Mouse (Mus musculus): ENCODE results near the gene Krt39. TPM values are rescaled to one million over a fixed set of nuclear protein-coding genes. Genes with fewer than 3 reads are reported as not detected.

The Krt39 gene
- polyA plus RNA-seq, 1 experiment from 2014 or later, result not detected

DNA sequence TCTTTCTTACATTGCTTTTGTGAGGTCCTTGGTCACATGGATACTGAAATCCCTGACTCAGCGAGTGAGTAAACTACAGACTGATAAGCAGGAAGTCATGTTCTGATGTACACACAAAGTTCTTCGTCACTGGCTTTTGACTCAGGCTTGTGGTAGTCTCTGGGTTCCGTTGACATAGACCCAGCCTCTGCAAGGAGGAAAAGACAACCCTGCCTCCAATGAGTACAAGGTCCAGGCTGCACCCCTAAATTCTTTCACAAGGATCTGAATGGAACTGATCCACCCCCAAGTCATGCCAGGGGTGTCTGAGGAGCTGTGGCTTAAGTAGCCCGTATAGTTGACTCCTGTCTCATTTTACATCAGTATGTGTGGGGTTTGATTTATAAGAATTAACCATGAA, 24.7 kb downstream of the Krt39 start:
- Histone ChIP-seq H3K27me3 (no peaks in the 10 kb centered on the region), H3K9ac (no peak overlapping the region), H3K27ac (no peak overlapping the region), H3K4me1 (no peaks in the 10 kb centered on the region), H3K36me3 (no peaks in the 10 kb centered on the region), H3K4me2 (replicated peaks) (no peak overlapping the region), H3K9me3 (no peaks in the 10 kb centered on the region), H3K4me3 (no peak overlapping the region)
- 90% methylated on average over 4 of the region's 4 CpGs for WGBS
- no peak for ATAC-seq (ENCODE audit: low FRiP score, low read depth)

DNA sequence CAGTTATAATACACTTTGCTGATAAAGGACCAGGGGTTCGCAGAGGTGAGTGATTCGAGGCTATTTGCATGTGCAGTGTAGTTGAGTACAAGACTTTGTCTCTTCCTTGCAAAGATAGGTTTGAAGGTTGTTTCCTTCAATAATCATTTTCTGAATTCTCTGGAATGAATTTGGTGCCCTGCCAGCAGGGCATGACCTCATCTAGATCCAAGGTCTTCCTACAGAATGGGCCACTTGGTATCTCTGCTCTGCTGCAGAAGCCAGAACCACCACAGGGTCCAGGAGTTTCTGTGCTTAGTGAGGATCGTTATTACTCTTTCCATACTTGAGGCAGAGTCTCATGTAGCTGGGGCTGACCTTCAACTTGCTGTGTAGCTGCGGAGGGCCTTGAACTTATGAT, 26.4 kb downstream of the Krt39 start:
- 86% methylated on average over 4 of the region's 4 CpGs for WGBS
- Histone ChIP-seq H3K4me3 (no peak overlapping the region), H3K36me3 (no peaks in the 10 kb centered on the region), H3K9me3 (no peaks in the 10 kb centered on the region), H3K27ac (no peak overlapping the region), H3K27me3 (no peaks in the 10 kb centered on the region), H3K9ac (no peak overlapping the region), H3K4me1 (no peaks in the 10 kb centered on the region), H3K4me2 (replicated peaks) (no peak overlapping the region)
- ATAC-seq (ENCODE audit: low FRiP score, low read depth), result no peak

DNA sequence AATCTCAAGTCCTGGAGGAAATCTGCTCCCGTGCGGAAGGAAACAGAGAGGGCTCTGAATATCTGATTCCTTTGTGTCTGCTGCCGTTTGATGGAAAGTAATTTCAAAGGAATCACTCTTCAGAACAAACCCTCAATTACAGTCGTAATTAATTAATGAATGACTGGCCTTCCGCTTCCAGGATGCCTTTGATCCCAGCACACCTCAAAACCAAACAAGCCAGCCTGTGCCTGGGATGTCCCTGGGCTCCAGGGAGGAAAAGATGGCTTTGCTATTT, 27.6 kb downstream of the Krt39 start:
- H3K36me3 ChIP-seq, result no peaks in the 10 kb centered on the region
- H3K9ac ChIP-seq, result no peak overlapping the region
- no peak overlapping the region for H3K4me2 ChIP-seq (replicated peaks)
- H3K4me3 ChIP-seq, result no peak overlapping the region
- H3K9me3 ChIP-seq, result no peaks in the 10 kb centered on the region
- no peaks in the 10 kb centered on the region for H3K4me1 ChIP-seq
- ATAC-seq (ENCODE audit: low FRiP score, low read depth), result no peak
- H3K27ac ChIP-seq, result no peak overlapping the region
- WGBS, result 22% methylated on average over 5 of the region's 5 CpGs
- H3K27me3 ChIP-seq, result no peaks in the 10 kb centered on the region

DNA sequence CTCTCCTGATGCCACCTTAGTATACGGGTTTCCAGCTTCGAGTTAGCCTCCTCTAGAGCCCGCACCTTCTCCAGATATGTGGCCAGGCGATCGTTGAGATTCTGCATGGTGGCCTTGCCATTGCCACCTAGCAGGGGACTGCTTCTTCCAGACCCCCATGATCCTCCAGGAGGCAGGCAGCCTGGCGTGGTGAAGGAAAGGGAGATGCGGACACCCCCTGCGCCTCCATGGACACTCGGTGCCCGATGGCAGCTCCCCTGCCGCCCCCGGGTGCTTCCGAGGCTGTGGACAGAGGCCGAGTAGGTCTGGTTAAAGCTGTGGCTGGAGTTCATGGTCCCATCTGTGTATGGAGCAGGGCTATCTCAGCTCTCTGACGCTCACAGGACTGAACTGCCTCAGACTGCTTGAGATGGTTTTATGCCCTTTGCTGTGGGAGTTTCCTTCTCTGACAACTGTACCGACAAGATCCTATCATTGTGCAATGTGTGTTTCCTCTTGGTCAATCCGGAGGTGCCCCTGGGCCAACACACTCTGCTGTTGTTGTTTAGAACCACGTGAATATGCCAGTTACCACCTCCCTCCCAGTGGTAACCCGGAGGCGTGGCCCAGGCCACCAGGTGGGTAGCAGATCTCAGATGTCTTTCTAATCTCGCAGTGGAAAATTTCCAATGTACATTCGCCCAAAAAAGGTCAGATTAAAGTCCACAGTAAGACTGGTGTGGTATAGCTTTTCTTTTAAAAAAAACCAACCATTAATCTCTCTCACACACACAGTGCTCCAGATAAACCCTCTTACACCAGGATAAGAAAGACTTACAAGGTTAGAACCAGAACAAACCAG, 28.2 kb downstream of the Krt39 start, which contains the start of gene Krt23:
Krt23 (minus strand) TSS at position 405 of the 841 bp plus-strand sequence.
- Histone ChIP-seq H3K27me3 (no peaks in the 10 kb centered on the region), H3K9ac (no peak within 1 kb of the TSS), H3K9me3 (no peaks in the 10 kb centered on the region), H3K4me1 (no peaks in the 10 kb centered on the region), H3K4me2 (replicated peaks) (no peak within 1 kb of the TSS), H3K36me3 (no peaks in the 10 kb centered on the region), H3K4me3 (no peak within 1 kb of the TSS), H3K27ac (no peak within 1 kb of the TSS)
- 79% methylated on average over 22 of the region's 22 CpGs for WGBS
- ATAC-seq (ENCODE audit: low FRiP score, low read depth), result no peak

DNA sequence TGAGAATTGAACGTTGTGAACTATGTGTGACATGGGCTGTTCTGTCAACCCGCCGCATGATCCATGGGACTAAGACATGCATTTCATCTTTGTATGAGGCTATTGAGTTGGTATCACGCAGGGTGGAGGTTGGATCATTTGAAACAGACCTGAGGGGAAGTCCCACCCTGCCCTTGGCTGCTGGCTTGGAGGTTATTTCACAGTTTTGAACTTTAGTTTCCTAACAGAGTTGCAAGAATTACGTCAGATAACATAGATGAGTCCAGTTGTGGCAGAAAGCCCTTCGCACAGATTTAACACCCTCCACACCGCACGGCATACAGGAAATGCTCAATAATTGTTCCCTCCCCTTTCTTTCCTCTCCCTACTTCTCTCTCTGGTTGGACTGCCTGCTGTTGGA, 30.1 kb downstream of the Krt39 start:
- no peak overlapping the region for H3K27ac ChIP-seq
- H3K9ac ChIP-seq, result no peak overlapping the region
- no peak for ATAC-seq (ENCODE audit: low FRiP score, low read depth)
- no peaks in the 10 kb centered on the region for H3K4me1 ChIP-seq
- H3K4me3 ChIP-seq, result no peak overlapping the region
- no peaks in the 10 kb centered on the region for H3K36me3 ChIP-seq
- no peaks in the 10 kb centered on the region for H3K9me3 ChIP-seq
- 76% methylated on average over 8 of the region's 8 CpGs for WGBS
- no peaks in the 10 kb centered on the region for H3K27me3 ChIP-seq
- no peak overlapping the region for H3K4me2 ChIP-seq (replicated peaks)

DNA sequence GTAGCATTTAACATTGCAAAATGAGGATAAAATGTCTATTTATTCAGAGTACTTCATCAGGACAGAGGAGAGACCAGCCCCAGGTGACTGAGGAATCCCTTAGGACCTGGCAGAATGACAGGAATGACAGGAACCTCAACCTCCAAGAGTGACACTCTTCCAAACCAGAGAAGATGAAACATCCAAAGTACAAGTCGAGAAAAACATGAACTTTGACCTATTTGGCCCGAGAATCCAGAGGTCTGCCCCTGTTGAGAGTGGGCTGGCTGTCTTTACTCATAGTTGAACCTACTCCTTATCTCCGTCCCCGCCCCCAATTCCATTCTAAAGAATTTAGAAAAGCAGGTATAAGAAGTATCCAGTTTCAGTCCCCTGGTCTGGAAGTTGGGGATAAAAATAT, 30.5 kb downstream of the Krt39 start:
- H3K27ac ChIP-seq, result no peak overlapping the region
- no peaks in the 10 kb centered on the region for H3K9me3 ChIP-seq
- no peaks in the 10 kb centered on the region for H3K27me3 ChIP-seq
- WGBS, result 67% methylated on average over 4 of the region's 4 CpGs
- H3K9ac ChIP-seq, result no peak overlapping the region
- H3K36me3 ChIP-seq, result no peaks in the 10 kb centered on the region
- no peak overlapping the region for H3K4me2 ChIP-seq (replicated peaks)
- no peak overlapping the region for H3K4me3 ChIP-seq
- no peak for ATAC-seq (ENCODE audit: low FRiP score, low read depth)
- H3K4me1 ChIP-seq, result no peaks in the 10 kb centered on the region

DNA sequence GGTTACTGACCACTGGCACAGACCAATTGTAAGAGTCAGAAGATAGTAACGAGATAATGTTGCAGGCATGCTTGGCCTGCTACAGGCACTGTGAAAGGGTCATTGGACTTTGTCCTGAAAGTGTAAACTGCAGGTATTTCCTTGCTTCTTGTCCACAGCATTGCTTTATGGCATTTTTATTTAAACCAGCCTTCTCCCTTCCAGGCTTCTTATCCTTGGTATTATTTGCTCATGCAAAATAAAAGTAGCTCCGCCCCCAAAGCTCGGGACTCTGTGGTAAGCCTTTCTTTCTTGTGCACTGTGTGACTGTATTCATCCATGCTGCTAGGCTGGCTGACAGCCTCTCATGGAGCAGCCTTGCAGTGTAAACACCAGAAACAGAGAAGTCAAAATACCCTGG, 31.9 kb downstream of the Krt39 start:
- Histone ChIP-seq H3K27me3 (no peaks in the 10 kb centered on the region), H3K36me3 (no peaks in the 10 kb centered on the region), H3K9ac (no peak overlapping the region), H3K9me3 (no peaks in the 10 kb centered on the region), H3K4me3 (no peak overlapping the region), H3K27ac (peak overlapping the region; percentile 22; the same call in 1 of the 2 replicates), H3K4me1 (no peaks in the 10 kb centered on the region), H3K4me2 (replicated peaks) (no peak overlapping the region)
- no peak for ATAC-seq (ENCODE audit: low FRiP score, low read depth)
- 53% methylated on average over 3 of the region's 3 CpGs for WGBS

DNA sequence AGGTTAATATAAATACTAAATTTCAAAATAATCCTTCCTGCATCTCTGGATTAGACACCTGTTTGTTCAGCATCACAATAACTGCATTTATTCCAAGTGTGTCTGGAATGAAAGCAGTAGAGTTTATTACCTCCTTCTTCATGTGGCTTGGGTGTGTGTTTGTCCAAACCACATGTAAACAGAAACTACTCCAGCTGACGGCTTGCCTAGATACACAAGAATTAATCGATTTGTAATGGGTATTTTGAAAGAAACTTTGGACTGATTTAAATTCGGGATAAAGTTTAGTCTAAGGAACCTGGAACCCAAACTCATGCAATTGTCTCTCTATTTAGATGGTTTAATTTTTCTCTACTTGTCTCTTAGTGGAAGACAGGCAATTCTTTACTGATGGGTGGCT, 46.2 kb downstream of the Krt39 start:
- H3K27ac ChIP-seq, result no peak overlapping the region
- ATAC-seq (ENCODE audit: low FRiP score, low read depth), result no peak
- no peak overlapping the region for H3K9ac ChIP-seq
- no peak overlapping the region for H3K4me2 ChIP-seq (replicated peaks)
- WGBS, result 77% methylated on average over 3 of the region's 3 CpGs
- H3K4me1 ChIP-seq, result no peaks in the 10 kb centered on the region
- no peaks in the 10 kb centered on the region for H3K27me3 ChIP-seq
- H3K4me3 ChIP-seq, result no peak overlapping the region
- no peaks in the 10 kb centered on the region for H3K36me3 ChIP-seq
- no peaks in the 10 kb centered on the region for H3K9me3 ChIP-seq

DNA sequence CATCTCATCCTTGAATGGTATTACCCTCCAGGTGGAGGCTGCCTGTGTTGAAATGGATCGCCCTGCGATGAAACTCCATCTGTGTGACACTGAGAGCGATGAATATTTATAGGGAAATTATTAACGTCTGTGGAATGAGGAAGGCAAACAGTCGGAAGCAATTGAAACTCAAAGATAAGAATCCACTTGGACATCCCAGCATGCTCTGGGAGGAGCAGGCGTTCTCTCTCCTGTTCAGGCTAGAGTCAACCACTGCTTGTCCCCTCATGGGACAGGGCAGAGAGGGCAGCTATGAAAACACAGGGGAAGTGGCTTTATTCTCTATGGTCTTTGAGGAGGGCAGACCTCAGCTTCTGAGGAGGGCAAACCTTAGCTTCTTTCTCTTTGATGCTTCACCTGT, 47.7 kb downstream of the Krt39 start:
- 88% methylated on average over 6 of the region's 6 CpGs for WGBS
- ATAC-seq (ENCODE audit: low FRiP score, low read depth), result no peak
- no peak overlapping the region for H3K27ac ChIP-seq
- no peaks in the 10 kb centered on the region for H3K27me3 ChIP-seq
- no peak overlapping the region for H3K9ac ChIP-seq
- H3K36me3 ChIP-seq, result no peaks in the 10 kb centered on the region
- H3K4me3 ChIP-seq, result no peak overlapping the region
- no peak overlapping the region for H3K4me2 ChIP-seq (replicated peaks)
- no peaks in the 10 kb centered on the region for H3K9me3 ChIP-seq
- H3K4me1 ChIP-seq, result no peaks in the 10 kb centered on the region

DNA sequence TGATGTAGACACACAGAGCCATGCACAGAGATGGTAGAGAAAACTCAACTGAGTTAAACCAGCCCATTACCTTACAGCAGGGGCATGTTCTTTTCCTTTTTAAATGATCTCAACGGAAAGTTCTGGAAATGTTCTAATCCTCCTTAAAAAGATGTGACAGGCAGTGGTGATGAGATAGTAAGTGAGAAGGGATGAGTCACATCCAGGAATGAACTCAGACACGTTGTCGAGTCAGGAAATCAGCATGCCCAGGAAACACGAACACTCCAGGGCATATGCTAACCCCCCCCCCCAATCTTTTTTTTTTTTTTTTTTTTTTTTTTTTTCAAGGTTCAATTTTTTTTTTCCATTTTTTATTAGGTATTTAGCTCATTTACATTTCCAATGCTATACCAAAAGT, 48.7 kb downstream of the Krt39 start:
- H3K4me3 ChIP-seq, result no peak overlapping the region
- 84% methylated on average over 4 of the region's 4 CpGs for WGBS
- no peak for ATAC-seq (ENCODE audit: low FRiP score, low read depth)

DNA sequence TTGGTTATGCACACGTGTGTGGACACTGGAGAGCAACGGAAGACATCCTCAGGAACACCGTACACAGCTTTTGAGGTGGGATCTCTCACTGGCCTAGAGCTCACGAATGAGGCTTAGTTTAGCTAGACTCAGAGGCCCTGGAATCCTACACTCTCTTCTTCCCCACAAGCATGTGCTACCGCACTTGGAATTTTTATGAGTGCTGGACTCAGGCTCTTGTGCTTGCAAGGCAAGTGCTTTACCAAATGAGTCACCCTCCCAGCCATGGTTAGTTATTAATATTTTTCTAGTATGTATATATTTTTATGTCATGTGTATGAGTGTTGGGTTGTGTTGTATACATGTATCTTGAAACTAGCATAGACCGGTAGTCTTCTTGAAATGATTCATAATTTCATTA, 49.2 kb downstream of the Krt39 start:
- Histone ChIP-seq H3K9ac (no peak overlapping the region), H3K4me3 (no peak overlapping the region), H3K4me2 (replicated peaks) (no peak overlapping the region), H3K4me1 (no peaks in the 10 kb centered on the region), H3K27me3 (no peaks in the 10 kb centered on the region), H3K27ac (no peak overlapping the region), H3K36me3 (no peaks in the 10 kb centered on the region), H3K9me3 (no peaks in the 10 kb centered on the region)
- WGBS, result 83% methylated on average over 6 of the region's 6 CpGs
- ATAC-seq (ENCODE audit: low FRiP score, low read depth), result no peak

More for the DNA sequence above, 48.7 kb downstream of the Krt39 start:
- Histone ChIP-seq H3K36me3 (no peaks in the 10 kb centered on the region), H3K27ac (no peak overlapping the region), H3K4me2 (replicated peaks) (no peak overlapping the region), H3K9ac (no peak overlapping the region), H3K27me3 (no peaks in the 10 kb centered on the region), H3K9me3 (no peaks in the 10 kb centered on the region), H3K4me1 (no peaks in the 10 kb centered on the region)

DNA sequence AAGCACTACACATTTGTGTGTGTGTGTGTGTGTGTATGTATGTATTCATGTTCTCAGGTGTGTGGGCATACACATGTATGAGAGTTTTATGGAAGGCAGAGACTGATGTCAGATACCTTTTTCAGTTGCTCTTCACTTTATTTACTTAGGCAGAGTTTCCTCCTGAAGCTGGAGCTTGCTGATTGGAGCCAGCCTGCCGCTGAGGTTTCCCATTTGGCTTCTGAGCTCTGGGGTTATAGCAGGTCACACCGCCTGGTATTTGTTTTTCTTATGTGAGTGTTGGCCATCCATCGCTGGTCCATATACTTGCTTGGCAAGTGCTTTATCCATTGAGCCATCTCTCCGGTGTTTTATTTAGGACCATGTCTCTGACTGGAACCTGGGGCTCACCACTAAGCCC, 51.9 kb downstream of the Krt39 start:
- 0 out of 2 replicates have a peak, but pooled peaks cover 5% of the 10 kb centered on the region for H3K4me1 ChIP-seq
- no peak overlapping the region for H3K27ac ChIP-seq
- 85% methylated on average over 4 of the region's 4 CpGs for WGBS
- H3K9me3 ChIP-seq, result no peaks in the 10 kb centered on the region
- H3K4me2 ChIP-seq (replicated peaks), result no peak overlapping the region
- no peak for ATAC-seq (ENCODE audit: low FRiP score, low read depth)
- H3K9ac ChIP-seq, result no peak overlapping the region
- no peaks in the 10 kb centered on the region for H3K27me3 ChIP-seq
- H3K36me3 ChIP-seq, result no peaks in the 10 kb centered on the region
- H3K4me3 ChIP-seq, result no peak overlapping the region

DNA sequence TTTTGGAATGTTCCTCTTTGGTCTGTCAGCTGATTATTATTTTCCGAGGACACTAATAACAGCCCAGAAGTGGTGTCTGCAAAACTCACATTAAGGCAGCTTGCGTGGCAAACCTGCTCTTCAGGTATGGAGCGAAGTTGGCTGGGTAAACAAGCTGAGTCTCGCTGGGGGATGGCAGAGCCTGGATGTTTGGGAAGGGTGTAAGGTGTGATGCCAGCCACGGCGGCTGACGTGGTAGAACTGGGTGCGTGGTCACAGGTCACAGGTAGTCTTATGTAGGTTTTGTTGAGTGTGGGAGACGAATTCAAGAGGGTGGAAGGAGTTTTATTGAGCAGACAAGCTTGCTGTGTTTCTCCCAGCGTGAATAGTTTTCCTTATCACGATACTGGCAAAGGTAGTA, 52.6 kb downstream of the Krt39 start:
- Histone ChIP-seq H3K27ac (no peak overlapping the region), H3K4me2 (replicated peaks) (no peak overlapping the region), H3K9ac (no peak overlapping the region), H3K27me3 (no peaks in the 10 kb centered on the region), H3K4me3 (no peak overlapping the region), H3K36me3 (no peaks in the 10 kb centered on the region), H3K9me3 (no peaks in the 10 kb centered on the region), H3K4me1 (0 out of 2 replicates have a peak, but pooled peaks cover 5% of the 10 kb centered on the region)
- 83% methylated on average over 11 of the region's 11 CpGs for WGBS
- no peak for ATAC-seq (ENCODE audit: low FRiP score, low read depth)
